Mouse (Mus musculus): ENCODE data around the gene Sox1.
A peak's percentile ranks its signal among the peaks of the same experiment; 100 is the strongest.

Gene Sox1

DNA sequence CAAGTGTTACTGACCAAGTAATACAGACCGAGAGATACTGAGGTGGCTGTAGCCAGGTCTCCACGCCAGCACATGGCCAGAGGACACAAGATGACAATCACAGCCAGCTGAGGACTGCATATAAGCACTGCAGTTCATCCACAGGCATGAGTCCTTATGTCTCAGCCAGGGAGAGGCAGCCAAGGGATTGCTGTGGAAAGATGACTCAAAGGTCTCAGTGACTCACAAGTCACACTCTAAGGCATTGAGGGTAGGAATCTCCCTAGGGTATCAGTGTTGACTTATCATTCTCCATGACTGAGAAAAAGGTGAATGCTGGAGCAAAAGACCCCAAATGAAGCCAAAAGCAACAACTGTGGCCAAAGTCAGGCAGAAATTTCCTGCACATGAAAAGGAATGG is 22.0 kb downstream of the Sox1 start:
- DNase-seq (ENCODE audit: low read depth, low spot score), result no peak

GRCm38 (mm10) chr8:12420537-12420936 is 25.4 kb downstream of the Sox1 start:
- no peak for DNase-seq (ENCODE audit: low read depth, low spot score)

DNA sequence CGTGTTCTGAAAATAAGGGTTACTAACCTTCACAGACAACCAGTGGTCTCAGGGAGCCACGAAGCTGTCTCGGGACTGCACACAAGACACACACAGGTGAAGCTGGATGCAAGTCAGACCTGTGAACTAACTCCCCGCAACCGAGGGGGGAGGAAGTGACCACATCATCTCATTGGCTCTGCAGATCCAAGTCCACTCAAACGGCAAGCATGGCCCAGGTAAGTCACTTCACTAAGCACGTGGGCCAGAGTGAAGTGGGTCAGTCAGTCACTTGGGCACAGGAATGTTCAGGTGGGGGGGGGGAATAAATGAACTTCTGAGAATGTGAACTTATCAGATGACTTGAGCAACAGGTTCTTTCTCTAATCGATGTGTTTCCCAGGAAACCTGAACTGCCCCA is 30.8 kb downstream of the Sox1 start:
- no peak for DNase-seq (ENCODE audit: low read depth, low spot score)

DNA sequence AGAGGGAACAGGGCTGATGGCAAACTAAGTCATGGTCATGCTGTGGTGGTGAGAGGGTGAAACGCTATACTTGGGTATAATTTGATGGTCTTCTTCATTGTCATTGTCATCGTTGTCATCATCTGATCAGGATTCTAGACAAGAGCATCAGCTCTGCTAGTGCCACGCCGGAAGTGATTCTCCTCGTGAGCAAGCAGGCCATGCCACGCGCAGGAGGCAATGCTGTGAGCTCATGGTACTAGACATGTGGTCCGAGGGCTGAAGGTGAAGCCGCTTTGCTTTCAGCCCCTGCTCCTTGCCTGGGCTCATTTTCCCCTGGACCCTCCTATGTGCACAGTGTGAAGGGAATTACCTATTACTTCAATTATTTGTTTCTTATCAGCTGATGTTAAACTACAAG is 32.3 kb downstream of the Sox1 start:
- no peak for DNase-seq (ENCODE audit: low read depth, low spot score)

GRCm38 (mm10) chr8:12427886-12428799 is 33.0 kb downstream of the Sox1 start:
- DNase-seq (ENCODE audit: low read depth, low spot score), result no peak

DNA sequence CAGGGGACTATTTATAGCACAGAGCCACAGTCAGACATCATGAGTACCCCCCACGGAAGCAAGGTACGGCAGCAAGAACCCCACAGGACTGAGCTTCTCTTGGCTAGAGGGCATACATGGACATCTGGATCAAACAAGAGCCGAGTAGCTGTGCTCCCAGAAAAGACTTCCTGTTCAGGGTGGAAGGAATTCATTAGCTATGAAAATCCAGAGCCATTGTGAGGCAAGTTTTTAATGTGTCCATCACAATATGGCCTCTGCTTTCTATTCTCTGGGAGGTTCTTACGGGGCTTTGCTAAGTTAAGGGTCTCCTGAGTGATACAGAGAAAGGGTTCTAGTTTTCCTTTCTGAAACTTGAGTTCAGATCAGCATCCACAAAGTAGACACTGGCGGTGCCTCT is 33.8 kb downstream of the Sox1 start:
- no peak for DNase-seq (ENCODE audit: low read depth, low spot score)

- DNase-seq (ENCODE audit: low read depth, low spot score), result no peak
Measured at GRCm38 (mm10) chr8:12429601-12430172, 34.6 kb downstream of the Sox1 start.

GRCm38 (mm10) chr8:12430173-12430899 is 35.2 kb downstream of the Sox1 start:
- DNase-seq (ENCODE audit: low read depth, low spot score), result peak; percentile 76

DNA sequence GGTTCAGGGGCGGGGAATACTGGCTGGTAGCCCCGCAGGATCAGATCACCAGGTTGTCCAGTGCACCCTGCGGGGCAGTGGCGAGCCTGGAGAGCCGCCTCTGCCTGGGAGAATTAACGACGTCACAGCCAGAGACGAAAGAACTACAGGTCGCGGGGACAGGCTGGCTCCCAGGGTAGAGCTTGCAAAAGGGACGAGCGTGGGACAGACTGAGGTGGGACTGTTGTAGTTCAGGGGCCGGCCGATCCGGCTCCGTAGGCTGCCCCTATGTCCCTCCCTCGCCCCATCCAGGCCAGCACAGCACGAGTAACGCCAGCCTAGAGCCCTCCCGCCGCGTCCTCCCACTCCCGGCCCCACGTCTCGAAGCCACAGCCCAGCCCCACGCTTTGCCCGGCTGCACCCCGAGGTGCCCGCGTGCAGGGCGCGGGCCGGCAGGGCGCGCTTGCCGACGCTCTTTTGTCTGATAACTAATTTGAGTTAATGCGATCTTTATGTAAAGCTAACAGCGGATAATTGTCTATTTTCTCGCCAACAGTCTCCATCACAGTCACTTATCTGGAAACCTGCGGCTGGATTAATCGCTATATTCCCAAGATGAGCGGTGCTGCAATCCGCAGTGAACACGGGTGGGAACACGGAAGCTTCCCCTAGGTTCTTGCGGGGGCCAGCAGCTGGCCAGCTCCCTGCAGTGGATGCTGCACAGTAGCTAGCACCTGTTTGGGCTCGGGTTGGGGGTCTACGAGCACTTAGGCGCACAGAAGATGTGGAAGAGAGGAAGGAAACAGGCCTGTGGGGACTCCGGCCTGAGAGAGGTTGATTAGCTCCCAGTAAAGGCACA is 36.0 kb downstream of the Sox1 start:
- no peak for DNase-seq (ENCODE audit: low read depth, low spot score)

GRCm38 (mm10) chr8:12431738-12432055 is 36.6 kb downstream of the Sox1 start:
- DNase-seq (ENCODE audit: low read depth, low spot score), result no peak

- peak; percentile 68 for DNase-seq (ENCODE audit: low read depth, low spot score)
Measured at GRCm38 (mm10) chr8:12432546-12432945, 37.5 kb downstream of the Sox1 start.

DNA sequence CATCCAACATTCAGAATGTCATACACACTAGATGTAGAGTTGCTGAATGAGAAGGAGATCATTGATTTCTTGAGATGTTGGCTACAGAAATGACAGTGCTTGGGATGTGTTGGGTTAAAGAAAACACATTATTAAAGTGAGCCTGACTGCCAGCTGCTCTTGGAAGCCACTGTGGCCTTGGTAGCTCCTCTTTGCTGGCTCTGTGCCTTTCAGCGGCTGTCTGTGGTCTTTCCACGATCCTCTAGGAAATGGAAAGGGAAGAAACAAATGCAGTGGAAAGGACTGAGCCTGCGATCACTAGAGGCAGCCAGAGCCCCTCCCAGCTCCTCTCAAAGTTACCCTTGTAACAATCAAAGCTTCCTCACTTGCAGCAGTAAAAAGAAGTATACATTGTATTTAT is 39.7 kb downstream of the Sox1 start:
- DNase-seq (ENCODE audit: low read depth, low spot score), result no peak

GRCm38 (mm10) chr8:12438021-12438420 is 42.9 kb downstream of the Sox1 start:
- DNase-seq (ENCODE audit: low read depth, low spot score), result no peak

- no peak for DNase-seq (ENCODE audit: low read depth, low spot score)
Measured at GRCm38 (mm10) chr8:12439044-12439443, 43.9 kb downstream of the Sox1 start.

DNA sequence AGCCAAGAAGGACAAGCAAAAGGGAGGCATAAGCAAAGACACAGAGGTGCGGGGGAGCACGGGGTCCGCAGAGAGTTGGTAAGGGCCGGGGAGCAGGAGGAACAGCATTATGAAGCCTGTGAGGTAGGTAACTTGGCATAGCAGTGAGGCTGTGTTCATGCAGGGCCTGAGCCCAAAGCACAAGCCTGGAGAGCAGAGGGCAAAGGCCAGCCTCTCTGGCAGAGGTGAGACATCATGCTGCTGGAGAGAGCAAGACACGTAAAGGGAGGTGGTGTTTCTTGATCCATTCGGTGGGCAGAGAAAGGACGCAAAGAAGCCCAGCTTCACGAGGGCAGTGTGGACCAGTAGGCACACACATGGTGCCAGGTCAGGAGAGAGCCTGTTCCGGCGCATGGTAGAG is 44.8 kb downstream of the Sox1 start:
- no peak for DNase-seq (ENCODE audit: low read depth, low spot score)

DNA sequence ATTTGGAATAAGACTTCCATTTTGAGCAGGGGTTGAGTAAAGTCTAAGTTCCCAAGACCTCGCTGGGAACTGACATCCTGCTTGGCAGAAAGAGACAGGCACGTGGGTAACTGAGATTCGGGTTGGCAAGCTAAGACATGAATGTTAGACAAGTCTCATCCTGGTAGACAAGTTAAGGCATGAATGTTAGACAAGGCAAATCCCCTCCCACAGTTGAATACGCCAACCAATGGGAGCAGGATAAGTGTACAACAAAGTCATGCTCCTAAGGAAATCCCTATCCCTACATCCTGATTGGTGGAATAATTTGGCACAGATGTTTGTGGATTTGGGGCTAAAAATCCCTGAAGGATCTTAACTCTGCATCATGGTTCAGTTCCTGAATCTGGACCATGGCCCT is 45.9 kb downstream of the Sox1 start:
- no peak for DNase-seq (ENCODE audit: low read depth, low spot score)

GRCm38 (mm10) chr8:12445258-12445657 is 50.2 kb downstream of the Sox1 start:
- no peak for DNase-seq (ENCODE audit: low read depth, low spot score)

- no peak for DNase-seq (ENCODE audit: low read depth, low spot score)
Measured at GRCm38 (mm10) chr8:12445926-12446680, 51.0 kb downstream of the Sox1 start.
